Mouse (Mus musculus) layer of hippocampus, adult 6 months (tissue): Measurements from ENCODE around the gene Oxnad1. TPM values are rescaled to one million over a fixed set of nuclear protein-coding genes. Genes with fewer than 3 reads are reported as not detected.

Source experiments
- long read RNA-seq, 2 experiments: library from polyadenylated mRNA; unstranded; transcript quantifications; one replicate each; pipeline ENCODE4 v2.0.0; 2019 to 2020
- polyA plus RNA-seq: library from polyadenylated mRNA; unstranded; fragments of <200 nt; fragmentation: Nextera tagmentation; gene quantifications from 2 replicates; pipeline ENCODE4 v1.2.3, GENCODE M21; 2021

Gene Oxnad1
- 5.0 and 5.2 TPM in 2 replicates for polyA plus RNA-seq
- long read RNA-seq, experiment 1, partial matches to known transcripts, result 0 of 7 reads
- long read RNA-seq, experiment 1, other reads (novel, unspliced or antisense), result 3 of 7 reads
- long read RNA-seq, experiment 2, transcript Oxnad1-201 (8 exons, 2,376 nt), result major isoform, 21 of 29 reads
- long read RNA-seq, experiment 2, partial matches to known transcripts, result 1 of 29 reads
- long read RNA-seq, experiment 2, other reads (novel, unspliced or antisense), result 7 of 29 reads

GRCm38 (mm10) chr14:32084761-32085485 lies at the start of gene Oxnad1:
Gene Oxnad1, plus strand, starts transcription at chr14:32085374.

DNA sequence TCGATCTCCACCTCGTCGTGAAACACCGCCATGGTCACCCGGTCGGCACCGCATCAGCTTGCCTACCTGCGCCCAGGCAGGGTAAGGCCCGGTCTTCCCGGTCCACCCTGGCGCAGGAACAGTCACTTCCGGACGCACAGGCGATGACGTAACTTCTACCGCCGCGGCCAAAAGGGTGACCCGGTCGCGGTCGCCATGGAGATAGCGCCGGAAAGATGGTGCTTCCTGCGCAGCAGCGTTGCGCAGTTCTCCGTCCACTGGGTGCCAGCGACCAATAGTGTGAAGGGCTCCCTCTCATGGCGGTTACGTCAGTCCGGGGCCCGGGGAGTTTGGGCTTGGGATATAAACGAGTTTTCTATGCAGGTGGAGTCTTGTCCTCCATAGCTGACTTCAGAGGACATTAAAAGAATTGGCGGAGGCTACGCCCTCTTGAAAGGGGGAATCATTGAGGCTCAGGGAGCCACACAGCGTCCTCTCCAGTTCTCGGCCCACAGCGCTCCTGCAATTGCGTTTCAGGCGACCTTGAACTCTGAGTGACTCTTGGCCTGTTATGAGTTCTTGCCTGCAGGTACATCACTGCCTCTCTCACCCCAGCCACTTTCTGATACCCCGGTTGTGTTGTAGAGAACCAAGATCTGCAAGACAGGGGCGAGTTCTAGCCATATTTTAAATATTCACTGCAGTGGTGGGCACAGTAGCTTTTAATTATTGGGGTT lies 470 bp downstream of the Oxnad1 start, which contains the start of gene Dph3:
Dph3 (minus strand) TSS at position 244 of the 716 bp plus-strand sequence.

GRCm38 (mm10) chr14:32141723-32142122 lies 56.5 kb downstream of the Oxnad1 start, which contains the start of gene Msmb:
Gene Msmb, plus strand, starts transcription at chr14:32142023.

Other genes with a start within 250 kb of the Oxnad1 start
- gene Galnt15, start 56.4 kb upstream of the Oxnad1 start, polyA plus RNA-seq, result 0.14 and 0.15 TPM in 2 replicates
- gene Dph3, start 355 bp downstream of the Oxnad1 start, polyA plus RNA-seq, result 65.3 and 66.1 TPM in 2 replicates
- not detected in 2 replicates for gene Msmb, start 56.6 kb downstream of the Oxnad1 start, polyA plus RNA-seq
- 54.2 and 60.7 TPM in 2 replicates for gene Ncoa4, start 74.5 kb downstream of the Oxnad1 start, polyA plus RNA-seq
- gene Timm23, start 116.5 kb downstream of the Oxnad1 start, polyA plus RNA-seq, result 191 and 210 TPM in 2 replicates
- 11.8 and 14.0 TPM in 2 replicates for gene Parg, start 116.6 kb downstream of the Oxnad1 start, polyA plus RNA-seq
- gene Ogdhl, start 236.6 kb downstream of the Oxnad1 start, polyA plus RNA-seq, result 64.1 and 74.7 TPM in 2 replicates